Mouse (Mus musculus): ENCODE results near the gene Slc37a2.
A peak's percentile ranks its signal among the peaks of the same experiment; 100 is the strongest.

The Slc37a2 gene

GRCm38 (mm10) chr9:37214327-37215060 lies 41.0 kb downstream of the Slc37a2 start:
- no peak for DNase-seq (ENCODE audit: low spot score)

DNA sequence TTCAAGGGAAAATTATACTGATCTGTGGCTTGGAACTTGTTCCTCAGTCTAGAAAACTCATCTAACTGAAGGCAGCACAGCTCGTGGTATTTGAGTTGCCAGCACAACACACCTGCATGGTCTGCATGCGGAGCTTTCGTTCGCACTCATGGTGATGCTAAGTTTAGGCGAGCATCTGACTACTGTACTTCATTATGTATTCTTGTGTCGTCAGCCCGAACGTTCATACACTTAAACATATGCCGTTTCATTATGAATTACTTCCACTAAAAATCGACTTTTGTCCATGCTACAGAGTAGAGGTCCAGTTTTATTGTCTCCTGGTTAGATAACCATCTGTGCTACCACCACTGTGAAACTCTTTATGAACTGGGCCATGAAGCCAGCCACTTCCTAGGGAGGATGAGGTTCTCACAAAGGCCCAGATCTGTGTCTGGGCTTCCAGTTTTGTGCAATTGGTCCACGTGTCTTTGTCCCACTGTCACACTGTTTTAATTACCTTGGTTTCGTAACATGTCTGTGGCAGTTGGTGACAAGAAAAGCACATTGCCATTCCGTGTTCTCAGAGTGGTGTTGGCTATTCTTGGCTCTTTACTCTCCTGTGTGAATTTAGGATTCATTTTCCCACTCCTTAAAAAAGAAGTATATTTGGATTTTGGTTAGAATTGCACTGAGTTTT lies 42.3 kb downstream of the Slc37a2 start:
- no peak for DNase-seq (ENCODE audit: low spot score)

- peak; percentile 97 for DNase-seq (ENCODE audit: low spot score)
Observed at GRCm38 (mm10) chr9:37207929-37208411, 47.6 kb downstream of the Slc37a2 start, which contains the start of gene Tmem218. Tmem218 (plus strand) TSS chr9:37208223.

DNA sequence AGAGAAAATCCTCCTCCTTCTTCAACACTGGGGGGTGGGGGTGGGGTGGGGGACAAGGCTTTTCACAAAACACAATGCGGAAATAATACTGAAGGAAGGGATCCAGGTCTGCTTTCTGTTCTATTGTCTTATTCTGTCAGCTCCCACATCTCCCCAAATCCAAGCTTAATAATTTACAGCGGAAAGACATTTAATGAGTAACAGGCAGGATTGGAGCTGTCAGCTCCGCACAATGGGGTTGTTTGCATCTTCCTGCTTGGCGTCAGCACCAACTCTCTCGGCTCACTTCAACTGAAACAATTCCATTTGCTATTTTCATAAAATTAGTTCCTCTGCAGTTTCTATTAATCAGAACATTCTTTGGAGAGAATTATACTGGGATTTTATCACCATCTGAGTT lies 51.7 kb downstream of the Slc37a2 start:
- DNase-seq (ENCODE audit: low spot score), result no peak

DNA sequence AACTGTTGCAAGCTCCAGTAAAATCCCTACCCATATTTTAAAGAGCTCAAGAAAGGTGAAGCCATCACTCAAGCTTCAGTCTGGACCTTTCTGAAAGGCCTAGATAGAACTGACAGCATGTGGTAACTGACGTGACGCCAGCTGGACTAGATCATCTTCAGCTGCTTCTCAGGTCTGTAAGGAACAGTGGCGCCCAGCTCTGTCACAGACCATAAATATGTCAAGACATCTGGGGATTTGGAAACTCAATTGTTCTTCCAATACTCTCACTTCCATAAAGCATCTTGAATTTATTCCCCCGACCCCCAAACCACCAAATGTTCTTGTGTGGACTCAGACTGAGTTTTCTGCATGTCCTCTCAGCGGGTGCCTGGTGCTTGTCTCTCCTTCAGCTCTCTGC lies 55.1 kb downstream of the Slc37a2 start:
- no peak for DNase-seq (ENCODE audit: low spot score)

- DNase-seq (ENCODE audit: low spot score), result no peak
Observed at GRCm38 (mm10) chr9:37197067-37197466, 58.5 kb downstream of the Slc37a2 start.

- DNase-seq (ENCODE audit: low spot score), result no peak
Observed at GRCm38 (mm10) chr9:37188024-37188423, 67.5 kb downstream of the Slc37a2 start.

GRCm38 (mm10) chr9:37187407-37187806 lies 68.1 kb downstream of the Slc37a2 start:
- DNase-seq (ENCODE audit: low spot score), result no peak

DNA sequence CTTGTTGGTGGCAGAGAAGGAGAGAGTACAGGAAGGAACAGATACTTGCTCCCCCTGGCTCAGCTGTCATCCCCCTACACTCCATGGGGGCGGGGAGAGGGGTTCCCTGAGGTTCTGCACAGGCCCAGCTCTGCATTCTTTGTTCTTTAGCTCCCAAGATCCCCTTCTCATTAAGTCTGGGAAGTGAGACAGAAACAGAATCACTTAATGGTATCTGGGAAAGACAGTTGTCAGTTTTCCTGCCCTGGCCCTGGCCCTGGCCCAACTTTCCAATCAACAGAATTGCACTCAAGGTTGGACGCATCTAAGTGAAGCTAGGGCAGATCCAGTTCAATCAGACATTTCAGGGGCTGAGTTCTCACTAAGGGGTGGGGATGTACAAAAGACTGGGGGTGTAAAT lies 72.4 kb downstream of the Slc37a2 start:
- DNase-seq (ENCODE audit: low spot score), result peak; percentile 8

DNA sequence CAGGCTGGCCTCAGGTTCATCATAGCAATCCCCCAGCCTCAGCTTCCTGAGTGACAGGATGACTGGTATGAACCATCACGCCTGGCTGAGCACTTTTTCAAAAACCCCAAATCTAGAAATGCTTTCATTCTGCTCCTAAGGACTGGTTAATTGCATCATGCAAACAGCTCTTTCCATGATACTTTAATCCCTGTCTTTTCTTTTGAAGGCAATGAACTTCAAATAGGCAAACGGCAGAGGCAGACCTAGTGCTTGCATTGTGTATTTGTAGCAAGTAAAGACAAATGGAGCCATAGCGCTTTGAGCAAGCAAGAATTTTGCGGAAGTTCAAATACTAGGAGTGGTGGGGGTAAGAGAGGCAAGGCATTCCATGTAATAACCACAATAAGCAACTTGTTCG lies 73.9 kb downstream of the Slc37a2 start:
- no peak for DNase-seq (ENCODE audit: low spot score)

DNA sequence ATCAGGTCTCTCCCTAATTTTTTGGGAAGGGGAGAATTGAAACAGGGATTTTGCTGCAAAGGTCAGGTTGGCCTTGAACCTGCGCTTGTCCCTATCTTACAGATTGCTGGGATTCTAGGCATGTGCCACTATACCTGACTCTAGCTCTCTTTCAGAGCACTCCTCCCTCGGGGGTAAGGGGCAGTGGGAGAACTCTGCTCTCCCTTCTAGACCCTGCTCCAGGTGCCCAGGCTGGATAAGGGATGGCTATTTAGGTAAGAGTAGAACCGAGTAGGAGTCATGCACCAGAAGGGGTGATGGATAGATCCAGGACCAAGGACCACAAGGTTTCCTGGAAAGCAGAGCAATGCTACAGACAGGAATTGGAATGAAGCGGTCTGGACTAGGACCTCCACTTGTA lies 75.9 kb downstream of the Slc37a2 start:
- DNase-seq (ENCODE audit: low spot score), result no peak

- no peak for DNase-seq (ENCODE audit: low spot score)
Observed at GRCm38 (mm10) chr9:37178911-37179310, 76.6 kb downstream of the Slc37a2 start.

Measured in MN1 (cell line).